Mouse (Mus musculus) heart, postnatal 36 days (tissue): Measurements from ENCODE around the gene Bcl2l13. TPM values are rescaled to one million over a fixed set of nuclear protein-coding genes. Genes with fewer than 3 reads are reported as not detected.
"Not testable (repeated sequence)": the region's sequence is repeated elsewhere in the genome, so short reads cannot be mapped to it uniquely, and the experiment has no call there.

ENCODE experiments used
- DNase-seq, 2 experiments: peaks; one replicate each; pipeline ENCODE4 v3.0.0; 2021 to 2022
- intact Hi-C: fragments of 180-260 bp; cut with DNase I; formaldehyde crosslinking; loops from one replicate; pipeline ENCODE4 v1.15.1; 2025
- total RNA-seq, 2 experiments: library from RNA; stranded (reverse); gene quantifications; 2 replicates each; pipeline ENCODE4 v1.2.3; 2021

The Bcl2l13 gene
- total RNA-seq, 2 experiments from 2014 or later, result 81.5 to 88.1 TPM

DNA sequence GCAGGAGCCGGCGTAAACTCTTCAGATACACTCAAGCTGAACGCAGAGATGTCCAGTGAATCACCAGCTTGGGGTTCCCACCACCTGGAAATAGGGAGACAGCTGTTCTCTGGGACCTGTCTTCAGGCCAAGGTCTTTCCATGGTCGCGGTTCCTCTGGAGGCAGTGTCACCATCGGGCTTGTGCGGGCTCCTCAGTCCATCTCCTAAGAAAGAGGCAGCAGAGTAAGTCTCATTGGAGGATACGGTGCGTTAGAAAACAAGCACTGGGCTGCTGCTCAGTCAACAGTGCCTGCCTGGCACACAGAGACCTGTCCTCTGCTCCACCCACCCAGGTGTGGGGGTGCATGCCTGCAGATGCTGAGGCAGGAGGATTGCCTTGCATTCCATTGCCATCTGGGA is 58.1 kb downstream of the Bcl2l13 start:
- DNase-seq, result no peak
- intact Hi-C loops, result no loop called here

DNA sequence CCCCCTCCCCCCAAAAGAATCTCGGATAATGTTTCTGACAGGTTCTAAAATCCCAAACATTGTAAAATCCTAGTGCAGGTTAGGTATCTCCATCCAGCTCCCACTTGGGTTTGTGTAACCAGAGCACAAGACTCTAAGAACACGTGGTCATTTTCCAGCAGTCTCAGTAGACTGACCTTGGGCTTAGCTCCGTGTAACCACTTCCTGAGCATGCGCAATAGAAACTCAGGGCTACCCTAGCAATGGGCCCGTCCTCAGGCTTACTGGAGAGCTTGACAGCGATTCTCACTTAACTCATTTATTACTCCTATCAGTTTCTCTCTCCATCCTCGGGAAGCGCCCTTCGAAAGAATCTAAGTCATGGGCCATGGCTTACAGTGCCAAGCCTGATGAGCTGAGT is 58.5 kb downstream of the Bcl2l13 start:
- intact Hi-C loops, result no loop called here

DNA sequence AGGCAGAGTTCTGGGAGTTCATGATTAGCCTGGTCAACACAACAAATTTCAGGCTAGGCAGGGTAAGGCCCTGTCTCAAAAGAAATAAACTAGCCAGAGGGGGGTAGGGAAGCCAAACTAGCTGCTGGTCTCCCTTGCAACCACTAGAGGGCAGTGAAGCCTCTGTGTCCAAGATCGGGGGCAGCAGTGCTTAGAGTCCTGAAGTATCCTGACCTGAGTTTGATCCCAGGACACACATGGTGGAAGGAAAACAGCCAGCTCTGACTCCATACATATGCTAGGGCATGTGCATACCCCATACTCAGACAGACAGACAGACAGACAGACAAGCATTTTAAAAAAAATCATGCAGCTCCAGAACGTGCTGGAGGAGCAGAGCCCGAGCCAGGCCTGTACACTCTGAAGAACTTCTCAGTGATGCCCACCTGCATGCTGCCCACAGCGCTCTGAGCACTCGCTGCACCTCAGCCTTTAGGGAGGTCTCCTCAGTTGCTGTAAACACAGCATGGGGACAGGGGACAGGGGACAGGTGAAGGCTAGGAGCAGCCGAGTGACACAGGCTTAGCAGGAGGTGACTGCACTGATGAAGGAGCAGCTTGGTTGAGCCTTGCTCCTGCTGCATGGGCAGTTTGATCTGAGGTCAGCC is 62.3 kb downstream of the Bcl2l13 start:
- DNase-seq, result peak; percentile 45 to 50
- intact Hi-C loops, result loop anchor here (2.0 to 5.0 kb wide), 2 partner anchors 54 to 280 kb away; no protein-coding TSS in a partner anchor

More for the DNA sequence above, 58.5 kb downstream of the Bcl2l13 start:
- no peak for DNase-seq

DNA sequence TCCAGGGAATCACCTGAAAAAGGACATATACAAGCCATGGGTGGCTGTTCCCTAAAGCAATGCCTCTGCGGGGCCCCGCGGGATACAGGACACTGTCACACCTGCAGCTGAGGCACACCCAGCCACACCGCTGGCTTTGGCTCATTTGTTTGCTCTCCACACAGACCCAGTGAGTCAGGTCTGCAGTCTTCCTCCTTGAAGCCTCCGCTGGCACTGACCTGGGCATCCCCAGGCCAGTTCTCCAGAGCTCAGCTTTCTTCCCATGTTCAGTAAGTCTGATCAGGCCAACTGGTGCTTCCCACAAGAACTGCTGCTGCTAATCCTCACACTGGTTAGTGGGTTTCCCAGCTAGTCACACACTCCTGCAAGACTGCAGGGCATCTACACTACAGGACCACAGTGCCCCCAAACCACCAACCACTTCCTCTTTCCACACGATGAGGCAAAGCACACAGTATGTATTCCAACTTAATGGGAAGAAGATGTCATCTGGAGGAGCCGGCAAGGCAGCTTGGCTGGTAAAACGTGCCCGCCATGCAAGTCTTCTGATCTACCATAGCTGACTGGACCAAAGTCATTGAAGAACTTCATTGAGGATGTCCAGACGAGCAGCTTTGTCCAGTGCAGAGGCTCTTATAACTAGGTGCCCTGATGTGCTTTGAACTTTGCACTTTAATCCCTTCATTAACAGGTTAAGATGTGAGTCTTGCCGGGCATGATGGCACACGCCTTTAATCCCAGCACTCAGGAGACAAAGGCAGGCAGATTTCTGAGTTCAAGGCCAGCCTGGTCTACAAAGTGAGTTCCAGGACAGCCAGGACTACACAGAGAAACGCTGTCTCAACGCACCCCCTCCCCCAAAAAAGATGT is 66.0 kb downstream of the Bcl2l13 start:
- DNase-seq, result no peak
- intact Hi-C loops, result loop anchor here (5.0 kb wide), 1 partner anchor 230 kb away; the partner anchor contains the start of gene Mical3

DNA sequence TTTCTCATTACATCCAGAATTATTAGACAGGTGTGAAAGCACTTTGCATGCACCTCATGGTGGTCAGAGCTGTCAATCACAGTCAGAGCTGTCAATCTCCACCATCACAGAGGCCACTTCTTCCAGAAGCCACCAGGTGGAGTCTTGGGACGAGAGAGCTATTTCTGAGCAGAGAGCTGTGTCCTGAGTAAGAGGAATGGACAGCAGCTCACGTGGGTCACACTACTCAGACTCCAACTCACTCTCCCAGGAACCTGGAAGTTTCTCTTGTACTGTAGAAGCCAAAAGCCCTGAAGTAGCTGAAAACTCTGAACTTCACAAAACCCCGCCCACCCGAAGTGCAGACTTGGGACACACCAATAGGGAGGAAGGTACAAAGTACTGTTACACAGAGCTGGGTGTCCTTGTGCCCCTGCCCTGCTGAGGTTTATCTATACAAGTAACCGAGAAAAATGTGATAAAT is 67.5 kb downstream of the Bcl2l13 start:
- intact Hi-C loops, result loop anchor here (5.0 kb wide), 1 partner anchor 229 kb away; the partner anchor contains the start of gene Mical3
- no peak for DNase-seq

DNA sequence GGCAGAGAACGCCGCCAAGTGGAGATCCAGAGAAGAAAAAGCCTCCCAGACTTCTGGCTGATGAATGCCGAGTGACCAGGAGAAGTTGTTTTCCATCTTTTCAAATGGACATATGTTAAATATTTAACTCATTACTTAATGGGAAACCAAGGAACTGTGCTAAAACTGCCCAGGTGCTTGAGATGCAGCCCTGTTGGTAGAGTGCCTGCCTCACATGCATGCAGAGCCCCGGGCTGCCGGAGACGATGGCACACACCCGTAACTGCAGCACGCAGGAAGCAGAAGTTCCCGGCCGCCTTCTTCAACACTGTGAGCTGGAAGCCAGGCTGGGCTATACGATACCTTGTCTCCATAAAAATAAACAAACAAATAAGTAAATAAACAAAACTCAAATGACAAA is 67.9 kb downstream of the Bcl2l13 start:
- DNase-seq, result no peak
- intact Hi-C loops, result loop anchor here (5.0 kb wide), 1 partner anchor 228 kb away; the partner anchor contains the start of gene Mical3

DNA sequence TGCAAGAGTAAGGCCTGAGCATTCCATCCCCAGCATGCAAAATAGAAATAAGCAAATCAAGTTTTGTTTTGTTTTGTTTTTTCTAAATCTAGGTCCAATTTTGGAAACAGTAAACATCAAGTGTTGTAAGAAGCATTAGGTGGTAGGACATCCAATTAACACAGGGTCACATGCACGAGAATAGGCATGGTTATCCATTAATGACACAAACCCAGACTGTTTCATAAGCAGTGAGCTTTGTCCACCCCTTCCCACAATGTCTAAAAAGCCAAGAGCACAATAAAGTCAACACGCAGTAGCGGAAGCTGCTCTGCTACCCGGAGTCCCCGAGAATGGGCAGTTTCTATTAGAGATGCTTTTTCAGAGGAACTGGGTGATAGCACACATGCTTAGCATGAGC is 69.1 kb downstream of the Bcl2l13 start:
- no peak for DNase-seq
- intact Hi-C loops, result no loop called here

DNA sequence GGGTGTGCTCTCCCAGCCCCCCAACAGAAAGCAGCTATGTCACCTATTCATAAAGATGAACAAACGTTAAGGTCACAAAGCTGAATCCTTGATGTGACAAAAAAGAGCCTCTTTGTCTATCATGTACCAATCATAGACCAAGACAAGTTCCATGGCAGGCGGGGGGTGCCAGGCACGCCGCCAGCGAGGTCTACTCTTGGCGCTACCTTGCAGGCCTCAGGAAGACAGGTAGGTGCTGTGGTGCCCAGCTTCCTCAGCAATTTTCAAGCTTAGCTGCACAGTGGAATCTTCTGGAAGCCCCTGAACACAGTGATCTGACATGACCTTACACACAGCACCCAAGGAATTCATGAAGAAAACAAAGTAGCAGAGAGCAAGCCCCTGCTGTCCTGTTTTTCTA is 70.5 kb downstream of the Bcl2l13 start:
- DNase-seq, result no peak
- intact Hi-C loops, result no loop called here

DNA sequence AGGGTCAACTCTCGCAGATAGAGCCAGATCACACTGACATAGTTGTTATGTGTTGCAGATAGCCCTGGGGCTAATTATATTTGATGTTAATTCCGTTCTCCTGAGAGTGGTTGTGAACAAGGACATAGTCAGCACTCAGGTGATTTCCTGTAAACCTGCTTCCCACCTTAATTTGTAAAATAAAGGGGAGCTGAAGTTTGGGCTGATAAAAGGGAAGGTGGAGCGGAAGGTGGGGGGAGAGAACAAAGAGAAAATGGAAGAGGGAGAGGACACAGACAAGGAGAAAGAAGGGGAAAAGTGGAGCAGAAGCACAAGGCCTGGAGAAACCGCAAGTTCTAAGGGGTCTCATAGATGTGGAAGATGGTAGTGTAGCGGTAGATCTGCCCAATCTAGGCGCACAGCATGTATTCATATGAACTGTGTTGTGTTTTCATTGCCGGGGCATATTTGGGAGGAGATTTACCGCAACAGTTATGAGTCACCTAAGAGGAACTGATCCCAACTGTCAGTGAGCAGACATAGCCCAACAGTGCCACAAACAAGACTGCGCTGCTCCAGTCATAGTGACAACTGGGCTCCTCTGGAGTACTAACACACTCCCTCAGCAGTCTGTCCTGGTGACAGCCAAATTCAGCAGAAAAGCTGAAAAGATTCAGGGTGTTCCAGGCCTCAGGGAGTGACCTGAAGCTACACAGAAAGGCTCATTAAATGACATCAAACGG is 72.0 kb downstream of the Bcl2l13 start:
- DNase-seq, intact Hi-C loops: not testable (repeated sequence)

DNA sequence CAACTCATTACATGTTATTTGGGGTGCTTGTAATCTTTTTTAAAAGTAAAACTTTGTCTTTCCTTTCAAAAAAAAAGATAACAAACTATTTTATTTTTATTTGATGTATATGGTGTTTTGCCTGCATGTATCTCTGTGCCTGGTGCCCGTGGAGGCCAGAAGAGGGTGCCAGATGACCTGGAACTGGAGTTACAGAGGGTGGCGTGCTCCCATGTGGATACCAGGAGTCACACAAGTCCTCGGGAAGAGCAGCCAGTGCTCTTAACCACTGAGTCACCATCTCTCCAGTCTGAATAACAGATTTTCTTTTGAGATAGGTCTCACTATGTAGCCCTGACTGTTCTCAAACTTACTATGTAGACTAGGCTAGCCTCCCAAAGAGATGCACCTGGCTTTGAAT is 73.5 kb downstream of the Bcl2l13 start:
- intact Hi-C loops, result no loop called here
- DNase-seq, result no peak

DNA sequence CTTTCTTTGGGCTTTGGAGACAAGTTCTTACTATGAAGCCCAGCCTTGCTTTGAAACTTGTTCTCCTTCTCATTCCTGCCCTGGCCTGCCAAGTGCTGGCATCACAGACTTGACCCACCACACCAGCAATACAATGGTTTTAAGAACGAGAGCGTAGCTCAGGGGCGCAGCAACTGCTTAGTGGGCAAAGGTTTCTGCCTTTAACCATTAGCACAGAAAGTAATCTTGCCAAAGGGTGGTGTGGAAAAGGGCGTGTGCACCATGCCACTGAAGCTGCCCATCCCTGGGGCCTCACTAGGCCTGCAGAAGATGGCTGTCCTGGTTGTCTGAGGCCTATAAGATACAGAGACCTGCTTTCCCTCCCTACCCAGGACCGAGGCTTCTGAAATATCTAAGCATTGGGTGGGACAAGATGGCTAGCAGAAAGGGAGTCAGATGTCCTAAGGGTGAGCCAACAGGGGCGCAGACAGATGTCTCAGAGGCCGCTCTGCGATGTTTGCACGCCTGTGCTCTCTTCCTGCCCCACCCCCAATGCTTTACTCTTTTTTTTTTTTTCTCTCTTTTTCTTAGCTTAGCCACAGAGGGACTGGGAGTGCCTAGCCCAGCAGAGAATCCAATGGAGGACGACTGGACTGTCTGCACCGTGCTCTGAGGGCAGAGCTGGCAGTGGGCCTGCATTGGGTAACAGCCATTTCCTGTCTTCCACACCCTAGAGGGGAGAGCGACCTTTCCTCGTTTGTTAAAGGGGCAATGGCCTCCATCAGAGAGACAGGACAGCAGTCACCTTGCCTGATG is 75.4 kb downstream of the Bcl2l13 start:
- DNase-seq, result peak in 1 of 2 experiments; percentile 46
- intact Hi-C loops, result no loop called here

DNA sequence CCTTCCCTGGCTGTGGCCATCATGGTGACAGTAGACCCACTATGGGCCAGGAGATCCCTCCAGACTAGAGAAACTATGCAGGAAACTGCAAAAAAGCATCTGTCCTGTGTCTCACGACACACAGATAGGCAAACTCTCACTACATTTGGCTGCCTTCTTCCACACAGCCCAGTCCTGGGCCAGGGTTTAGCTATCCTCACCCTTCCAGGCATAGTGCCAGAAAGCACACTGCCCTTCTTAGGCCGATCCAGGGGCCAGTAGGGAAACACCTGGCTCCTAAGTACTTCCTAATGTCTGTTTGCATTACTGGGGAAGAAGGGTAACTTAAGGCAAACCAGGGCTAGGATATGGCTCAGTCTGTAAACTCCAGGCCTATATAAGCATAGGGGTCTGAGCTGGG is 76.9 kb downstream of the Bcl2l13 start:
- intact Hi-C loops, result no loop called here
- peak in 1 of 2 experiments; percentile 16 for DNase-seq

DNA sequence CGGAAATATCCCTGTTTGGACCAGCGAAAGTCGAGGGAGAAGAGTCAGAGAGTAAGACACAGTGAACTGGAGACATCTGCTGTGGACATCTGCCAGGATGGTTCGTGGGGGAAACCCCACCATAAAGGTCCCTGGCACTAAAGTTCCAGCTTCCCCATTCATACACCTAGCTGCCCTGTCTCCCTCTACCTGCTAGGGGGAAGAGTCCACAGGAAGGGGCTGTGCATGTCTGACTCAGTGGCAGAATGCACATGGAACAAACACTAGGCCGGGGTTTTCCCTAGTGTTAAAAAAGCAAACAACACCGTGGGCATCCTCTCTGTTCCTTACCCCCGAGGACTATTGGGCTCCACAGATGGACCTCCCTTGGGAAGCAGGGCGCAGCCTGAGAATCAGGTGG is 77.8 kb downstream of the Bcl2l13 start:
- DNase-seq, result no peak
- intact Hi-C loops, result no loop called here

DNA sequence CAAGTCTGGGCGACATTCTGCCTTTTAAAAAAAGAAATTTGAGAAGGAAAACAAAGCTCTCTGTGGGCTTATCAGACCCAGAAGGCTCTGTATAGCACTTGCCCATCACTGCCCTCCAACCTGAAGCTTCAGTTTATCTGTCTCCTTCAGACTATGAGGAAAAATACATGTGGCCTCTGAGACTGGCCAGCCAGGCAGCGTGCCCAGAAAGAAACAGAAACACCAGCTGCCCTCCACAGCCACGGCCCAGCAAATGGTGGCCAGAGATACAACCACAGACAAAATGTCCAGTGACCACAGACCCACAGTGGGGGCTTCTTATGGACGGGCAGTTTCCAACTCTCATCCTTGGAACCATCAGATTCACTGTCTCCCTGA is 78.5 kb downstream of the Bcl2l13 start:
- DNase-seq, result no peak

DNA sequence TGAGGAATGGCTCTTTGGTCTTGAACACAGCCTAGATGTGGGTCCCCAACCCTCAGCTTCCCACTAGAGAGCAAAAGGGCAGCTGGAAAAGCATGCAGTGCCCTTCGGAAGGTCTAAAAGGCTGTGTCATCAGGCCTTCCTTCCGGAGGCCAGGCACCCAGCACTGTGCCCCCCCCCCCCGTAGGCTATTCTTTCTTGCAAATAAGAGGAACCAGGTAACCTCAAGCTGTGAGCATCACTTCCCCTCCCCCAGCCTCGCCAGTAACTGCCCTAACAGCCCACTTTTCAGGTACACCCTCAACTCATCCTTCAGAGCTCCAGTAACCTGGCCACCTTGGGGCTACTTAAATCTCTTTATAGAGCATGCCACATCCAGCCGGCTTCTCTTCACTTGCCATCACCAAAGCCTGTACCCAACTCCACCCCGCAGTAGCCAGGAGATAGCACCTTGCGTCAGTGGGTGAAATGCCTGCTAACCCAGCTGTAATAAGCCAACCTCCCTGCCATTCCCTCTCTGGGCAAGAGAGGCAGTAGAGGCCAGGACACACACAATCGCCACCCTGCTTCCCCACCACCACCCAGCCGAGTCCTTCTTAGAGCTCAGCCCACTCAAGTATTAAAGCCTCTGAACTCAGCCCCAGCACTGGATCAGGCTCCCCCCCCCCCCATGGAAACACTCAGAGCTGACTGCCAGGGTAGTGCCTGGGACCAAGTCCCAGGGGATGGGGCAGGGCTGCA is 79.1 kb downstream of the Bcl2l13 start:
- no peak for DNase-seq
- intact Hi-C loops, result no loop called here

More for the DNA sequence above, 78.5 kb downstream of the Bcl2l13 start:
- intact Hi-C loops, result no loop called here

DNA sequence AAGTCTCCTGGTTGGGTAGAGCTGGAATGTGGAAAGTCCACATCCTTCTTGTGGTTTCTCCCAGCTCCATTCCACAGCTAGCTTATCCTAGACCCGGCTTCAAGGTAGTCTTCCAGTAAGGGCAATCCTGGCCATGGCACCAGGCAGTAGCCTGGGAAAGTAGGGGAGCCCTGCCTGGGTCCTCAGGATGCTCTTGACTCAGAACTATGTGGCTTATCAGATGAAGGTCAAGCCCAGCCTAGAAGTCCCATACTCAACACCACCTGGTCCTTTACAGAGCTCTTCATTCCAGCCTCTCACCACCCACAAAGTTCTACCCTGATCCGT is 79.6 kb downstream of the Bcl2l13 start:
- intact Hi-C loops, result no loop called here
- no peak for DNase-seq

DNA sequence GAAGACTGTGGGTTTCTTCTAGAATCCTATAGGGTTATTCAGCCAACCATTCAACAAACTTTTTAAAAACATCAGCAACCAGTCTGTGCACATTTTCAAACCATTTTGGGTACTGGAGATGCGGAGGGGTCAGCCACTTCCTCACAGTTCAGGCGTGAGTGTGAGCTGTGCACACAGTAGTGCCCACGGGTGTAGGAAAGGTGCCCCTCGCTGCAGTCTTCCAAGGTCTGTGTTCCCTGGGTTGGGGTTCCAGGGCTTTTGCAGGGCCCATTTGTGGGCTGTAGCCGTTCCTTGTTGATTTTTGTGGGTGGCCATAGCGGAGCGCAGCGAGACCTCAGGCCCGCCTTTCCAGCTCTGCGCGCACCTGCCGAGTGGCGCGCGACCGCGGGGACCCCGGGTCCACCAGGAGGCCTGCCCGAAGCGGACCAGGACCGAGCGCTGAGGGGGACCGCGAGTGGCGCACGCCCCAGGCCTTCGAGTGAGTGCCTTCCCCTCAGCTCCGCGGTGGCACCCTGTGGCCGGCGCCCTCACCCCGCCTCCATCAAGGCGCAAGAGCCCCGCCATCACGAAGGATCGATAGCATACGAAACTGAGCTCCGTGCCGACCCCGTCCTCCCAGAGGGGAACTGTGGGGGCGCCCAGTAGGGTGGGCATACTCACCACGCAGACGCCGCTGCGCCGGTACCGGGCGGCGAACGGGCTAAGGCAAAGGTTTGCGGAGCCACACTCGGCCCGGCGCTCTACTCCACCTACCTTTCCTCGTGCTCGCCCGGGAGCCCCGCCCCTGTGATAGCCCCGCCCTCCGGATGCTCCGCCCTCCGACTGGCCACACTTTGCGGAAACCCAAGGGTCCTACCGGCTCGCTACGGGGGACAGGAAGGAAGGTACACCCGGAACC is 80.3 kb downstream of the Bcl2l13 start, which contains the start of gene Bid:
Gene Bid, minus strand, starts transcription at position 780 of the 898 bp plus-strand sequence.
- peak; percentile 88 to 91 for DNase-seq
- intact Hi-C loops, result no loop called here
